Mouse (Mus musculus) urinary bladder, adult 18-20 months (tissue): Measurements from ENCODE around the gene Apobec1.
"Not testable (repeated sequence)": the region's sequence is repeated elsewhere in the genome, so short reads cannot be mapped to it uniquely, and the experiment has no call there.

Experiments used
- DNase-seq, 2 experiments: peaks; one replicate each; pipeline ENCODE4 v3.0.0; 2022; ENCODE audit warnings: low spot score in 2 of 2, mixed read lengths in 2 of 2

The Apobec1 gene

GRCm38 (mm10) chr6:122560427-122560826 is 41.8 kb downstream of the Apobec1 start:
- peak; percentile 55 to 56 for DNase-seq

- peak in 1 of 2 experiments; percentile 44 for DNase-seq
Observed at GRCm38 (mm10) chr6:122556959-122557561, 45.2 kb downstream of the Apobec1 start.

GRCm38 (mm10) chr6:122555266-122555665 is 47.0 kb downstream of the Apobec1 start:
- no peak for DNase-seq

- DNase-seq, result no peak
Observed at GRCm38 (mm10) chr6:122554102-122554501, 48.1 kb downstream of the Apobec1 start.

GRCm38 (mm10) chr6:122553606-122554005 is 48.6 kb downstream of the Apobec1 start, which contains the start of gene Aicda:
Aicda (plus strand) TSS chr6:122553801.
- DNase-seq, result no peak

- no peak for DNase-seq
Observed at GRCm38 (mm10) chr6:122545948-122546347, 56.3 kb downstream of the Apobec1 start.

GRCm38 (mm10) chr6:122545289-122545882 is 56.9 kb downstream of the Apobec1 start:
- DNase-seq, result no peak

- DNase-seq, result no peak
Observed at GRCm38 (mm10) chr6:122544672-122545071, 57.6 kb downstream of the Apobec1 start.

GRCm38 (mm10) chr6:122543574-122543973 is 58.7 kb downstream of the Apobec1 start:
- DNase-seq, result no peak

GRCm38 (mm10) chr6:122542459-122542858 is 59.8 kb downstream of the Apobec1 start:
- not testable (repeated sequence) for DNase-seq

GRCm38 (mm10) chr6:122539564-122539963 is 62.7 kb downstream of the Apobec1 start:
- no peak for DNase-seq

- no peak for DNase-seq
Observed at GRCm38 (mm10) chr6:122534032-122534431, 68.2 kb downstream of the Apobec1 start.

GRCm38 (mm10) chr6:122532883-122533302 is 69.4 kb downstream of the Apobec1 start:
- no peak for DNase-seq

- DNase-seq, result no peak
Observed at GRCm38 (mm10) chr6:122531466-122532174, 70.6 kb downstream of the Apobec1 start.

- no peak for DNase-seq
Observed at GRCm38 (mm10) chr6:122528136-122528535, 74.1 kb downstream of the Apobec1 start.
